Mouse (Mus musculus) myocyte (in vitro differentiated cells): ENCODE data around the gene Sdccag8. TPM values are rescaled to one million over a fixed set of nuclear protein-coding genes. Genes with fewer than 3 reads are reported as not detected.

Experiments used
- H3K27me3 ChIP-seq: one replicate; pipeline ENCODE4 v1.6.1; 2011; ENCODE audit not compliant: control insufficient read depth, insufficient read depth, insufficient read length
- H3K36me3 ChIP-seq: one replicate; pipeline ENCODE4 v1.6.1; 2011; ENCODE audit not compliant: control insufficient read depth, insufficient read depth
- H3K4me2 ChIP-seq: one replicate; pipeline ENCODE4 v1.6.1; 2011; ENCODE audit warnings: low read depth, control low read depth
- H3K4me3 ChIP-seq: one replicate; pipeline ENCODE4 v1.5.1; 2011; ENCODE audit warnings: mild to moderate bottlenecking, control low read depth, moderate library complexity
- H3K79me2 ChIP-seq: one replicate; pipeline ENCODE4 v1.6.1; 2011; ENCODE audit not compliant: control insufficient read depth, insufficient read depth
- H3ac ChIP-seq: one replicate; pipeline ENCODE4 v1.6.1; 2011; ENCODE audit not compliant: control insufficient read depth, insufficient read length
- CEBPB ChIP-seq: IDR thresholded peaks from 2 replicates; pipeline ENCODE4 v1.6.1; 2011; ENCODE audit warnings: mild to moderate bottlenecking, moderate library complexity; ENCODE audit not compliant: poor library complexity, insufficient read depth, severe bottlenecking
- E2F4 ChIP-seq: IDR thresholded peaks from one replicate; pipeline ENCODE4 v1.6.1; 2011; ENCODE audit warnings: mild to moderate bottlenecking, control low read depth, moderate library complexity; ENCODE audit not compliant: insufficient read depth
- MAX ChIP-seq: IDR thresholded peaks from one replicate; pipeline ENCODE4 v1.6.1; 2011; ENCODE audit warnings: low read depth, mild to moderate bottlenecking, control low read depth
- MYOD1 ChIP-seq, 3 experiments: IDR thresholded peaks; one replicate each; pipeline ENCODE4 v1.6.1; 2011; ENCODE audit warnings: control low read depth in 2 of 3, low read depth in 2 of 3, mild to moderate bottlenecking in 2 of 3, moderate library complexity in 1 of 3; ENCODE audit not compliant: insufficient read length in 2 of 3, control insufficient read depth in 1 of 3
- MYOG ChIP-seq, 3 experiments: IDR thresholded peaks; one replicate each; pipeline ENCODE4 v1.6.1; 2011; ENCODE audit warnings: control low read depth in 2 of 3, low read depth in 2 of 3, mild to moderate bottlenecking in 2 of 3; ENCODE audit not compliant: insufficient read length in 2 of 3, control insufficient read depth in 1 of 3, insufficient read depth in 1 of 3
- POLR2A ChIP-seq: IDR thresholded peaks from one replicate; pipeline ENCODE4 v1.6.1; 2011; ENCODE audit warnings: low read depth, mild to moderate bottlenecking, control low read depth, moderate library complexity; ENCODE audit not compliant: insufficient read length
- POLR2AphosphoS2 ChIP-seq: IDR thresholded peaks from one replicate; pipeline ENCODE4 v1.6.1; 2011; ENCODE audit warnings: low read depth, control low read depth; ENCODE audit not compliant: insufficient read length
- REST ChIP-seq: IDR thresholded peaks from one replicate; pipeline ENCODE4 v1.6.1; 2011; ENCODE audit warnings: mild to moderate bottlenecking, control low read depth, moderate library complexity; ENCODE audit not compliant: insufficient read depth, insufficient read length
- SRF ChIP-seq: IDR thresholded peaks from one replicate; pipeline ENCODE4 v1.6.1; 2011; ENCODE audit warnings: low read depth; ENCODE audit not compliant: control insufficient read depth, insufficient read length
- TCF12 ChIP-seq: IDR thresholded peaks from one replicate; pipeline ENCODE4 v1.6.1; 2011; ENCODE audit warnings: mild to moderate bottlenecking, control low read depth; ENCODE audit not compliant: poor library complexity, insufficient read depth, severe bottlenecking
- TCF3 ChIP-seq: IDR thresholded peaks from one replicate; pipeline ENCODE4 v1.6.1; 2011; ENCODE audit warnings: low read depth, control low read depth; ENCODE audit not compliant: insufficient read length
- USF1 ChIP-seq: IDR thresholded peaks from one replicate; pipeline ENCODE4 v1.6.1; 2011; ENCODE audit warnings: low read depth, mild to moderate bottlenecking, control low read depth, moderate library complexity
- polyA plus RNA-seq: library from polyadenylated mRNA; unstranded; fragments of >200 nt; fragmentation: generic; extraction: Trizol; gene quantifications from one replicate; pipeline ENCODE4 v1.2.1, GENCODE M21; 2012; ENCODE audit warnings: missing spikeins

The Sdccag8 gene
- polyA plus RNA-seq, 1 experiment, result 8.4 TPM

GRCm38 (mm10) chr1:177029032-177029431 is 214.6 kb downstream of the Sdccag8 start:
- Histone ChIP-seq H3K79me2 (no peaks in the 10 kb centered on the region), H3K27me3 (no peaks in the 10 kb centered on the region), H3K36me3 (peaks cover 4% of the 10 kb centered on the region), H3K4me3 (no peak overlapping the region), H3ac (no peak overlapping the region), H3K4me2 (peak overlapping the region; percentile 18)
- TF ChIP-seq SRF, result no peak
- TF ChIP-seq MYOD1 (IDR thresholded peaks at IDR 0.05; ENCODE audit: control insufficient read depth in 1 of 3, insufficient read length in 2 of 3, low read depth in 2 of 3), result peak in 1 of 3 experiments; percentile 35

GRCm38 (mm10) chr1:177030669-177031068 is 216.2 kb downstream of the Sdccag8 start:
- Histone ChIP-seq H3K4me2 (peak overlapping the region; percentile 5), H3K79me2 (no peaks in the 10 kb centered on the region), H3ac (no peak overlapping the region), H3K27me3 (no peaks in the 10 kb centered on the region), H3K36me3 (no peaks in the 10 kb centered on the region), H3K4me3 (no peak overlapping the region)
- TF ChIP-seq MAX (no peak), CEBPB (peak; percentile 56; the same call in 1 of the 2 replicates)

GRCm38 (mm10) chr1:177031196-177031595 is 216.7 kb downstream of the Sdccag8 start:
- H3K4me2 ChIP-seq, result peak overlapping the region; percentile 5
- H3K4me3 ChIP-seq, result no peak overlapping the region
- no peak overlapping the region for H3ac ChIP-seq
- no peaks in the 10 kb centered on the region for H3K36me3 ChIP-seq
- no peaks in the 10 kb centered on the region for H3K79me2 ChIP-seq
- TF ChIP-seq MAX (no peak), REST (no peak), E2F4 (no peak), POLR2A (no peak), TCF3 (no peak), POLR2AphosphoS2 (no peak), USF1 (no peak), CEBPB (no peak), SRF (no peak), TCF12 (no peak), MYOD1 (IDR thresholded peaks at IDR 0.05; ENCODE audit: control insufficient read depth in 1 of 3, insufficient read length in 2 of 3, low read depth in 2 of 3) (no peak), MYOG (IDR thresholded peaks at IDR 0.05; ENCODE audit: control insufficient read depth in 1 of 3, insufficient read depth in 1 of 3, insufficient read length in 2 of 3, low read depth in 2 of 3) (no peak)
- H3K27me3 ChIP-seq, result no peaks in the 10 kb centered on the region

GRCm38 (mm10) chr1:177032233-177032632 is 217.8 kb downstream of the Sdccag8 start:
- Histone ChIP-seq H3K27me3 (no peaks in the 10 kb centered on the region), H3ac (no peak overlapping the region), H3K36me3 (no peaks in the 10 kb centered on the region), H3K4me2 (no peak overlapping the region), H3K4me3 (no peak overlapping the region), H3K79me2 (no peaks in the 10 kb centered on the region)
- TF ChIP-seq USF1, result no peak
- TF ChIP-seq MAX, result no peak
- TF ChIP-seq POLR2AphosphoS2, result no peak
- TF ChIP-seq E2F4, result no peak
- TF ChIP-seq CEBPB, result no peak
- TF ChIP-seq POLR2A, result no peak
- no peak for TF ChIP-seq MYOD1 (IDR thresholded peaks at IDR 0.05; ENCODE audit: control insufficient read depth in 1 of 3, insufficient read length in 2 of 3, low read depth in 2 of 3)
- no peak for TF ChIP-seq TCF12
- no peak for TF ChIP-seq SRF
- TF ChIP-seq REST, result no peak
- TF ChIP-seq MYOG (IDR thresholded peaks at IDR 0.05; ENCODE audit: control insufficient read depth in 1 of 3, insufficient read depth in 1 of 3, insufficient read length in 2 of 3, low read depth in 2 of 3), result no peak

GRCm38 (mm10) chr1:177035460-177035859 is 221.0 kb downstream of the Sdccag8 start:
- H3K27me3 ChIP-seq, result no peaks in the 10 kb centered on the region
- no peaks in the 10 kb centered on the region for H3K79me2 ChIP-seq
- H3ac ChIP-seq, result no peak overlapping the region
- H3K4me2 ChIP-seq, result no peak overlapping the region
- H3K36me3 ChIP-seq, result no peaks in the 10 kb centered on the region
- no peak overlapping the region for H3K4me3 ChIP-seq
- TF ChIP-seq E2F4, result no peak
- no peak for TF ChIP-seq POLR2A
- TF ChIP-seq REST, result no peak
- no peak for TF ChIP-seq CEBPB
- TF ChIP-seq TCF3, result no peak
- no peak for TF ChIP-seq MAX
- TF ChIP-seq SRF, result no peak
- TF ChIP-seq USF1, result no peak
- TF ChIP-seq POLR2AphosphoS2, result no peak
- TF ChIP-seq MYOD1 (IDR thresholded peaks at IDR 0.05; ENCODE audit: control insufficient read depth in 1 of 3, insufficient read length in 2 of 3, low read depth in 2 of 3), result no peak
- TF ChIP-seq TCF12, result no peak
- TF ChIP-seq MYOG (IDR thresholded peaks at IDR 0.05; ENCODE audit: control insufficient read depth in 1 of 3, insufficient read depth in 1 of 3, insufficient read length in 2 of 3, low read depth in 2 of 3), result no peak
